Mouse (Mus musculus): ENCODE measurements at regions not wholly inside any gene's neighbourhood (a gene's known extent, or its start where the extent isn't known, plus 50 kb on each side); places are given as distances from the start of the nearest gene placed in this dataset.

DNA sequence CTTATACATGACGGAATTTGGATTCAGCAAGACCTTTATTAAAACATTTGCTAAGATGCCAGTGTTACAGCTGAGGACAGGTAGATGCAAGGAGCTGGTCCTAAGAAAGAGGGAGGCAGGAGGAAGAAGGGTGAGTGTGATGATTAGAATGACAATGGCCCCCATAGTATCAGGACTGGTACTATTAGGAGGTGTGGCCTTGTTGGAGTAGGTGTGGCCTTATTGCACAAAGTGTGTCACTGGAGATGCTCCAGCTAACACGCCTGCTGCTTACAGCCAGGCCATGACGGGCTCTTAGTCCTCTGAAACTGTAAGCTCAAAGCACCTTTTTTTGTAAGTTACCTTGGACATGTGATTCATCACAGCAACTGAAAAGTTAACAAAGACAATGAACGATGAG lies 82.0 kb downstream of the Rassf10 start:
- TF ChIP-seq CTCF (IDR thresholded peaks at IDR 0.05) (no peak), EP300 (IDR thresholded peaks at IDR 0.05) (no peak)

Measured in lung, postnatal 0 days (tissue).